Mouse (Mus musculus): ENCODE results near the gene Ppp1r32. TPM values are rescaled to one million over a fixed set of nuclear protein-coding genes. Genes with fewer than 3 reads are reported as not detected.

The Ppp1r32 gene
- polyA plus RNA-seq (2015; fragmentation: Nextera tagmentation; extraction: Ambion mirVana), result 2.0 and 3.4 TPM in 2 replicates

- Histone ChIP-seq H3K4me3 (ENCODE audit: low read length) (no peak within 1 kb of the TSS), H3K27me3 (replicated peaks; ENCODE audit: control insufficient read depth, insufficient read depth, low read length) (no peaks in the 10 kb centered on the region), H3K4me2 (ENCODE audit: low read depth, low read length) (0 out of 2 replicates have a peak within 1 kb of the TSS, but pooled peaks have one; percentile 2), H3K4me1 (ENCODE audit: control insufficient read depth, insufficient read depth, low read length) (peaks cover 21% of the 10 kb centered on the region), H3K9me3 (ENCODE audit: control insufficient read depth, low read length) (no peaks in the 10 kb centered on the region), H3K9ac (ENCODE audit: low read depth, low read length) (0 out of 2 replicates have a peak within 1 kb of the TSS, but pooled peaks have one; percentile 24), H3K36me3 (ENCODE audit: control insufficient read depth, insufficient read depth, low read length) (no peaks in the 10 kb centered on the region), H3K27ac (ENCODE audit: low read length) (no peak within 1 kb of the TSS)
- 28% methylated on average over 6 of the region's 6 CpGs for WGBS
- peak; percentile 62 for ATAC-seq
Observed at GRCm38 (mm10) chr19:10482703-10483102, at the start of gene Ppp1r32. Ppp1r32 (minus strand) TSS chr19:10482928.

- Histone ChIP-seq H3K9me3 (ENCODE audit: control insufficient read depth, low read length) (no peaks in the 10 kb centered on the region), H3K27ac (ENCODE audit: low read length) (no peak overlapping the region), H3K4me1 (ENCODE audit: control insufficient read depth, insufficient read depth, low read length) (peaks cover 8% of the 10 kb centered on the region), H3K9ac (ENCODE audit: low read depth, low read length) (no peak overlapping the region), H3K27me3 (replicated peaks; ENCODE audit: control insufficient read depth, insufficient read depth, low read length) (no peaks in the 10 kb centered on the region), H3K4me3 (ENCODE audit: low read length) (no peak overlapping the region), H3K36me3 (ENCODE audit: control insufficient read depth, insufficient read depth, low read length) (peaks cover 17% of the 10 kb centered on the region), H3K4me2 (ENCODE audit: low read depth, low read length) (no peak overlapping the region)
- ATAC-seq, result no peak
- 100% methylated on average over 1 of the region's 1 CpGs for WGBS
Observed at GRCm38 (mm10) chr19:10530082-10530481, 47.4 kb upstream of the Ppp1r32 start.

- Histone ChIP-seq H3K27me3 (replicated peaks; ENCODE audit: control insufficient read depth, insufficient read depth, low read length) (no peaks in the 10 kb centered on the region), H3K4me1 (ENCODE audit: control insufficient read depth, insufficient read depth, low read length) (peaks cover 15% of the 10 kb centered on the region), H3K36me3 (ENCODE audit: control insufficient read depth, insufficient read depth, low read length) (0 out of 2 replicates have a peak, but pooled peaks cover 3% of the 10 kb centered on the region), H3K27ac (ENCODE audit: low read length) (peak within 1 kb of the TSS; percentile 100), H3K4me3 (ENCODE audit: low read length) (peak within 1 kb of the TSS; percentile 93), H3K9ac (ENCODE audit: low read depth, low read length) (peak within 1 kb of the TSS; percentile 100), H3K4me2 (ENCODE audit: low read depth, low read length) (peak within 1 kb of the TSS; percentile 77), H3K9me3 (ENCODE audit: control insufficient read depth, low read length) (no peaks in the 10 kb centered on the region)
- 0% methylated on average over 11 of the region's 11 CpGs for WGBS
- ATAC-seq, result no peak
Observed at GRCm38 (mm10) chr19:10525910-10526309, 43.2 kb upstream of the Ppp1r32 start, which contains the start of gene Sdhaf2. Sdhaf2 (minus strand) TSS chr19:10526142.

- Histone ChIP-seq H3K36me3 (ENCODE audit: control insufficient read depth, insufficient read depth, low read length) (0 out of 2 replicates have a peak, but pooled peaks cover 3% of the 10 kb centered on the region), H3K4me1 (ENCODE audit: control insufficient read depth, insufficient read depth, low read length) (peaks cover 15% of the 10 kb centered on the region), H3K9ac (ENCODE audit: low read depth, low read length) (peak within 1 kb of the TSS; percentile 100), H3K9me3 (ENCODE audit: control insufficient read depth, low read length) (no peaks in the 10 kb centered on the region), H3K27ac (ENCODE audit: low read length) (peak within 1 kb of the TSS; percentile 100), H3K4me3 (ENCODE audit: low read length) (peak within 1 kb of the TSS; percentile 93), H3K27me3 (replicated peaks; ENCODE audit: control insufficient read depth, insufficient read depth, low read length) (no peaks in the 10 kb centered on the region), H3K4me2 (ENCODE audit: low read depth, low read length) (peak within 1 kb of the TSS; percentile 77)
- ATAC-seq, result peak; percentile 97
- under 1% methylated on average over 79 of the region's 93 CpGs for WGBS
Observed at GRCm38 (mm10) chr19:10525106-10525901, 42.6 kb upstream of the Ppp1r32 start, which contains the start of gene Cpsf7. Cpsf7 (plus strand) TSS chr19:10525266.

- WGBS, result under 1% methylated on average over 19 of the region's 19 CpGs
- Histone ChIP-seq H3K9ac (ENCODE audit: low read depth, low read length) (peak overlapping the region; percentile 100), H3K27me3 (replicated peaks; ENCODE audit: control insufficient read depth, insufficient read depth, low read length) (no peaks in the 10 kb centered on the region), H3K4me1 (ENCODE audit: control insufficient read depth, insufficient read depth, low read length) (peaks cover 15% of the 10 kb centered on the region), H3K9me3 (ENCODE audit: control insufficient read depth, low read length) (no peaks in the 10 kb centered on the region), H3K27ac (ENCODE audit: low read length) (peak overlapping the region; percentile 100), H3K4me3 (ENCODE audit: low read length) (peak overlapping the region; percentile 93), H3K4me2 (ENCODE audit: low read depth, low read length) (peak overlapping the region; percentile 57), H3K36me3 (ENCODE audit: control insufficient read depth, insufficient read depth, low read length) (0 out of 2 replicates have a peak, but pooled peaks cover 3% of the 10 kb centered on the region)
- no peak for ATAC-seq
Observed at GRCm38 (mm10) chr19:10524784-10525105, 42.0 kb upstream of the Ppp1r32 start.

GRCm38 (mm10) chr19:10523483-10524080 is 40.9 kb upstream of the Ppp1r32 start:
- ATAC-seq, result no peak
- H3K9ac ChIP-seq (ENCODE audit: low read depth, low read length), result no peak overlapping the region
- WGBS, result 64% methylated on average over 5 of the region's 5 CpGs

GRCm38 (mm10) chr19:10521926-10522325 is 39.2 kb upstream of the Ppp1r32 start:
- Histone ChIP-seq H3K9me3 (ENCODE audit: control insufficient read depth, low read length) (no peaks in the 10 kb centered on the region), H3K9ac (ENCODE audit: low read depth, low read length) (no peak overlapping the region), H3K4me3 (ENCODE audit: low read length) (no peak overlapping the region), H3K27ac (ENCODE audit: low read length) (no peak overlapping the region), H3K4me2 (ENCODE audit: low read depth, low read length) (no peak overlapping the region), H3K27me3 (replicated peaks; ENCODE audit: control insufficient read depth, insufficient read depth, low read length) (no peaks in the 10 kb centered on the region), H3K36me3 (ENCODE audit: control insufficient read depth, insufficient read depth, low read length) (peaks cover 3% of the 10 kb centered on the region; the same call in 1 of the 2 replicates), H3K4me1 (ENCODE audit: control insufficient read depth, insufficient read depth, low read length) (peaks cover 15% of the 10 kb centered on the region)
- WGBS, result 65% methylated on average over 1 of the region's 1 CpGs
- no peak for ATAC-seq

More at GRCm38 (mm10) chr19:10523483-10524080, 40.9 kb upstream of the Ppp1r32 start:
- H3K9me3 ChIP-seq (ENCODE audit: control insufficient read depth, low read length), result no peaks in the 10 kb centered on the region
- H3K27ac ChIP-seq (ENCODE audit: low read length), result no peak overlapping the region
- no peaks in the 10 kb centered on the region for H3K36me3 ChIP-seq (ENCODE audit: control insufficient read depth, insufficient read depth, low read length)
- peak overlapping the region; percentile 22; the same call in 1 of the 2 replicates for H3K4me2 ChIP-seq (ENCODE audit: low read depth, low read length)
- H3K4me1 ChIP-seq (ENCODE audit: control insufficient read depth, insufficient read depth, low read length), result peaks cover 15% of the 10 kb centered on the region
- no peaks in the 10 kb centered on the region for H3K27me3 ChIP-seq (replicated peaks; ENCODE audit: control insufficient read depth, insufficient read depth, low read length)
- no peak overlapping the region for H3K4me3 ChIP-seq (ENCODE audit: low read length)

GRCm38 (mm10) chr19:10520355-10520754 is 37.6 kb upstream of the Ppp1r32 start:
- ATAC-seq, result no peak
- Histone ChIP-seq H3K4me1 (ENCODE audit: control insufficient read depth, insufficient read depth, low read length) (peaks cover 7% of the 10 kb centered on the region), H3K9me3 (ENCODE audit: control insufficient read depth, low read length) (no peaks in the 10 kb centered on the region), H3K27me3 (replicated peaks; ENCODE audit: control insufficient read depth, insufficient read depth, low read length) (no peaks in the 10 kb centered on the region), H3K4me2 (ENCODE audit: low read depth, low read length) (no peak overlapping the region), H3K27ac (ENCODE audit: low read length) (no peak overlapping the region), H3K4me3 (ENCODE audit: low read length) (no peak overlapping the region), H3K36me3 (ENCODE audit: control insufficient read depth, insufficient read depth, low read length) (peaks cover 15% of the 10 kb centered on the region), H3K9ac (ENCODE audit: low read depth, low read length) (no peak overlapping the region)
- 53% methylated on average over 1 of the region's 1 CpGs for WGBS

GRCm38 (mm10) chr19:10510759-10511330 is 28.1 kb upstream of the Ppp1r32 start:
- no peak overlapping the region for H3K4me3 ChIP-seq (ENCODE audit: low read length)
- no peak overlapping the region for H3K4me2 ChIP-seq (ENCODE audit: low read depth, low read length)
- H3K27me3 ChIP-seq (replicated peaks; ENCODE audit: control insufficient read depth, insufficient read depth, low read length), result no peaks in the 10 kb centered on the region
- no peaks in the 10 kb centered on the region for H3K4me1 ChIP-seq (ENCODE audit: control insufficient read depth, insufficient read depth, low read length)
- H3K9me3 ChIP-seq (ENCODE audit: control insufficient read depth, low read length), result no peaks in the 10 kb centered on the region
- H3K36me3 ChIP-seq (ENCODE audit: control insufficient read depth, insufficient read depth, low read length), result peaks cover 3% of the 10 kb centered on the region; the same call in 1 of the 2 replicates
- WGBS, result 75% methylated on average over 6 of the region's 6 CpGs
- no peak for ATAC-seq
- H3K27ac ChIP-seq (ENCODE audit: low read length), result no peak overlapping the region
- no peak overlapping the region for H3K9ac ChIP-seq (ENCODE audit: low read depth, low read length)

Data from intestine, embryonic 16.5 days (tissue).